Mouse (Mus musculus) gastrocnemius, adult 18-20 months (tissue): ENCODE measurements around the gene Sync. TPM values are rescaled to one million over a fixed set of nuclear protein-coding genes. Genes with fewer than 3 reads are reported as not detected.
A peak's percentile ranks its signal among the peaks of the same experiment; 100 is the strongest.

ENCODE experiments used
- DNase-seq: peaks from one replicate; pipeline ENCODE4 v3.0.0; 2021; ENCODE audit warnings: low spot score
- total RNA-seq, 2 experiments: library from RNA; stranded (reverse); gene quantifications; 2 replicates each; pipeline ENCODE4 v1.2.3; 2021

Gene Sync
- total RNA-seq, 2 experiments from 2014 or later = 49.2 to 49.5 TPM

- no peak for DNase-seq
Measured at GRCm38 (mm10) chr4:129261196-129261595, 26.2 kb upstream of the Sync start, which contains the start of gene C77080. Gene C77080, minus strand, starts transcription at chr4:129261404.

GRCm38 (mm10) chr4:129263225-129264021, 24.0 kb upstream of the Sync start:
- DNase-seq = peak; percentile 35

GRCm38 (mm10) chr4:129266191-129266590, 21.2 kb upstream of the Sync start:
- DNase-seq = no peak

GRCm38 (mm10) chr4:129266821-129267220, 20.6 kb upstream of the Sync start:
- DNase-seq = no peak

- DNase-seq = no peak
Measured at GRCm38 (mm10) chr4:129268698-129269097, 18.7 kb upstream of the Sync start.

GRCm38 (mm10) chr4:129271991-129272755, 15.2 kb upstream of the Sync start:
- no peak for DNase-seq

GRCm38 (mm10) chr4:129272756-129273046, 14.7 kb upstream of the Sync start:
- peak; percentile 48 for DNase-seq

GRCm38 (mm10) chr4:129276453-129276865, 11.0 kb upstream of the Sync start:
- peak; percentile 96 for DNase-seq

- DNase-seq = no peak
Measured at GRCm38 (mm10) chr4:129282786-129283185, 4.6 kb upstream of the Sync start.

- no peak for DNase-seq
Measured at GRCm38 (mm10) chr4:129283226-129283625, 4.2 kb upstream of the Sync start.

- no peak for DNase-seq
Measured at GRCm38 (mm10) chr4:129284685-129285084, 2.7 kb upstream of the Sync start.

GRCm38 (mm10) chr4:129286001-129286682, 1.3 kb upstream of the Sync start:
- DNase-seq = no peak

GRCm38 (mm10) chr4:129286683-129287471, 540 bp upstream of the Sync start:
- peak; percentile 22 for DNase-seq

GRCm38 (mm10) chr4:129288067-129288466, 650 bp downstream of the Sync start:
- DNase-seq = peak; percentile 63

- no peak for DNase-seq
Measured at GRCm38 (mm10) chr4:129289671-129290070, 2.3 kb downstream of the Sync start.

- DNase-seq = no peak
Measured at GRCm38 (mm10) chr4:129292831-129293230, 5.4 kb downstream of the Sync start.

GRCm38 (mm10) chr4:129293702-129294101, 6.3 kb downstream of the Sync start:
- no peak for DNase-seq

GRCm38 (mm10) chr4:129295188-129295587, 7.8 kb downstream of the Sync start:
- DNase-seq = no peak

GRCm38 (mm10) chr4:129296066-129296465, 8.6 kb downstream of the Sync start:
- DNase-seq = peak; percentile 32

- DNase-seq = no peak
Measured at GRCm38 (mm10) chr4:129297724-129298123, 10.3 kb downstream of the Sync start.

- DNase-seq = peak; percentile 47
Measured at GRCm38 (mm10) chr4:129299121-129299520, 11.7 kb downstream of the Sync start.
